Mouse (Mus musculus): ENCODE results near the gene Asmt.

The Asmt gene

GRCm38 (mm10) chrX:170672594-170673092 lies at the start of gene Asmt:
Gene Asmt, plus strand, starts transcription at chrX:170672644.
- no peak for DNase-seq

- no peak for DNase-seq
Measured at GRCm38 (mm10) chrX:170673233-170673951, 948 bp downstream of the Asmt start.

GRCm38 (mm10) chrX:170674229-170674771 lies 1.9 kb downstream of the Asmt start:
- DNase-seq = no peak

- no peak for DNase-seq
Measured at GRCm38 (mm10) chrX:170674885-170675876, 2.7 kb downstream of the Asmt start.

- DNase-seq = no peak
Measured at GRCm38 (mm10) chrX:170675923-170676605, 3.6 kb downstream of the Asmt start.

- DNase-seq = no peak
Measured at GRCm38 (mm10) chrX:170676606-170677239, 4.3 kb downstream of the Asmt start.

GRCm38 (mm10) chrX:170677266-170677665 lies 4.8 kb downstream of the Asmt start:
- DNase-seq = no peak

GRCm38 (mm10) chrX:170677680-170678079 lies 5.2 kb downstream of the Asmt start:
- DNase-seq = no peak
